Mouse (Mus musculus) layer of hippocampus, adult 6 months (tissue): Measurements from ENCODE around the gene Emc10. TPM values are rescaled to one million over a fixed set of nuclear protein-coding genes. Genes with fewer than 3 reads are reported as not detected.

Experiments
- long read RNA-seq, 2 experiments: library from polyadenylated mRNA; unstranded; transcript quantifications; one replicate each; pipeline ENCODE4 v2.0.0; 2019 to 2020
- microRNA-seq: library from miRNA; unstranded; fragments of <30 nt; microRNA quantifications from one replicate; pipeline ENCODE4 v1.2.0, GENCODE M21; 2020
- polyA plus RNA-seq: library from polyadenylated mRNA; unstranded; fragments of <200 nt; fragmentation: Nextera tagmentation; gene quantifications from 2 replicates; pipeline ENCODE4 v1.2.3, GENCODE M21; 2021

Gene Emc10
- polyA plus RNA-seq, result 272 and 282 TPM in 2 replicates
- long read RNA-seq, experiment 1, transcript Emc10-202 (7 exons, 1,872 nt), result major isoform, 379 of 532 reads
- long read RNA-seq, experiment 1, transcript Emc10-201 (8 exons, 1,662 nt), result minor isoform, 95 of 532 reads
- long read RNA-seq, experiment 1, partial matches to known transcripts, result 20 of 532 reads
- long read RNA-seq, experiment 1, other reads (novel, unspliced or antisense), result 38 of 532 reads
- long read RNA-seq, experiment 2, transcript Emc10-201 (8 exons, 1,662 nt), result minor isoform, 307 of 1,591 reads
- long read RNA-seq, experiment 2, transcript Emc10-202 (7 exons, 1,872 nt), result major isoform, 1,228 of 1,591 reads
- long read RNA-seq, experiment 2, transcript Emc10-206 (6 exons, 992 nt), result minor isoform, 5 of 1,591 reads
- long read RNA-seq, experiment 2, partial matches to known transcripts, result 33 of 1,591 reads
- long read RNA-seq, experiment 2, other reads (novel, unspliced or antisense), result 18 of 1,591 reads

GRCm38 (mm10) chr7:44495992-44496770, at the start of gene Emc10, which contains the start of gene Fam71e1:
Gene Emc10, minus strand, starts transcription at chr7:44496529.
Gene Fam71e1, plus strand, starts transcription at chr7:44496581.

GRCm38 (mm10) chr7:44531946-44532732, 35.8 kb upstream of the Emc10 start, which contains the start of gene Spib:
Gene Spib, minus strand, starts transcription at chr7:44532071.

GRCm38 (mm10) chr7:44524502-44524901, 28.2 kb upstream of the Emc10 start, which contains the start of gene Mybpc2:
Gene Mybpc2, minus strand, starts transcription at chr7:44524656.

GRCm38 (mm10) chr7:44467811-44468411, 28.4 kb downstream of the Emc10 start, which contains the start of gene Josd2:
Gene Josd2, plus strand, starts transcription at chr7:44467980.

GRCm38 (mm10) chr7:44465111-44465510, 31.2 kb downstream of the Emc10 start, which contains the start of gene Aspdh:
Gene Aspdh, plus strand, starts transcription at chr7:44465391.

Small RNA genes lying within 50 kb of the gene (microRNA-seq; reads per million reads assigned to microRNA genes)
- 26.8 reads per million, percentile 45 among the genes with 10 or more reads in this experiment for gene Mir7052
- 0.64 reads per million for gene Mir7053

Other genes starting within 250 kb of the Emc10 start
- gene 1700028J19Rik, start 249.8 kb downstream of the Emc10 start, polyA plus RNA-seq, result 1.8 and 2.1 TPM in 2 replicates
- 110 and 113 TPM in 2 replicates for gene 2410002F23Rik, start 249.8 kb downstream of the Emc10 start, polyA plus RNA-seq
- gene Acp4, start 239.2 kb downstream of the Emc10 start, polyA plus RNA-seq, result not detected in 2 replicates
- not detected in 2 replicates for gene Gm15517, start 235.1 kb downstream of the Emc10 start, polyA plus RNA-seq
- 3.0 and 3.8 TPM in 2 replicates for gene Clec11a, start 189.6 kb downstream of the Emc10 start, polyA plus RNA-seq
- 89.2 and 112 TPM in 2 replicates for gene Shank1, start 186.3 kb downstream of the Emc10 start, polyA plus RNA-seq
- 46.6 and 59.0 TPM in 2 replicates for gene Syt3, start 112.4 kb downstream of the Emc10 start, polyA plus RNA-seq
- gene 1700008O03Rik, start 110.7 kb downstream of the Emc10 start, polyA plus RNA-seq, result 1.5 and 2.1 TPM in 2 replicates
- gene Lrrc4b, start 67.5 kb downstream of the Emc10 start, polyA plus RNA-seq, result 8.4 and 10.6 TPM in 2 replicates
- gene Aspdh, start 31.1 kb downstream of the Emc10 start, polyA plus RNA-seq, result 0.99 and 1.0 TPM in 2 replicates
- gene Josd2, start 28.5 kb downstream of the Emc10 start, polyA plus RNA-seq, result 88.4 and 99.9 TPM in 2 replicates
- gene Fam71e1, start 52 bp upstream of the Emc10 start, polyA plus RNA-seq, result 7.0 and 9.4 TPM in 2 replicates
- 0.04 TPM in 1 of 2 replicates, not detected in the other for gene Mybpc2, start 28.1 kb upstream of the Emc10 start, polyA plus RNA-seq
- not detected in 2 replicates for gene Spib, start 35.5 kb upstream of the Emc10 start, polyA plus RNA-seq
- gene Pold1, start 52.3 kb upstream of the Emc10 start, polyA plus RNA-seq, result 5.1 and 6.8 TPM in 2 replicates
- 35.5 and 38.6 TPM in 2 replicates for gene Nr1h2, start 57.4 kb upstream of the Emc10 start, polyA plus RNA-seq
- 0.09 and 0.10 TPM in 2 replicates for gene Napsa, start 75.9 kb upstream of the Emc10 start, polyA plus RNA-seq
- 3.3 and 4.2 TPM in 2 replicates for gene Kcnc3, start 94.1 kb upstream of the Emc10 start, polyA plus RNA-seq
- gene Myh14, start 174.3 kb upstream of the Emc10 start, polyA plus RNA-seq, result 29.7 and 33.9 TPM in 2 replicates
- not detected in 2 replicates for gene Izumo2, start 212.2 kb upstream of the Emc10 start, polyA plus RNA-seq